ENCODE assay signal across 13 mouse cellular contexts in the genomic region with DNA sequence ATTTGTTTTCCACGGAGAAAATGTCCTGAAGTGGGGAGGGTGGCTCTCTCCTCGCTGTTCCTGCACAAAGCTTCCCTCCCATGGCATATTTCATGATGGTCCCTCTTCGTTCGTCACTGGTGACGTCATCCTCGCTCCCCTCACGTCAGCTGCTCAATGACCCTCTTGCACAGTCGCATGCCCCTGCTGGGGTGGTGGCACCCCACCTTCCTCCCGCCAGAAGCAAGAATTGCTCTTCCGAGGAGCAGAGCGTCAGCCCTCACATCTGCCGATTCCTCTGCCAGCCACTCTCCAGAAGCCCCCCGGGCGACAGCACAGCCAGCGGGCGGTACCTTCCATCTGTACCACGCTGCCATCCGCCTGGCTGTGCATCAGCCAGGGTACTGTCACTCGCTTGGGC. TPM values are rescaled to one million over a fixed set of nuclear protein-coding genes. Genes with fewer than 3 reads are reported as not detected.
DNase-seq lines count a peak whose midpoint lies in the region; ATAC-seq and TF ChIP-seq lines count a peak whose summit lies in the region.
"Had no signal": no experiment of that assay in that cellular context is flagged by ENCODE, and none has a peak within 500 bp of the region (broad histone marks: within the 10 kb centered on the region; RNA-seq: fewer than 3 reads in every experiment).

No protein-coding gene starts in this region.

- H3K9me3 ChIP-seq in forebrain, embryonic 10.5 days, result no peaks in the 10 kb centered on the region
- no peaks in the 10 kb centered on the region for H3K9me3 ChIP-seq in forebrain, embryonic 11.5 days (ENCODE audit: control insufficient read depth, low read length)
- H3K9me3 ChIP-seq in hindbrain, embryonic 16.5 days (ENCODE audit: control insufficient read depth, low read length), result no peaks in the 10 kb centered on the region
- no peaks in the 10 kb centered on the region for H3K9me3 ChIP-seq in liver, embryonic 12.5 days (replicated peaks)
- H3K9me3 ChIP-seq: kidney, embryonic 15.5 days; megakaryocyte, embryonic 14.5 days had no signal

- 52% methylated on average over 19 of the region's 19 CpGs for WGBS in forebrain, embryonic 10.5 days
- WGBS in forebrain, embryonic 11.5 days, result 53% methylated on average over 19 of the region's 19 CpGs
- 26% methylated on average over 19 of the region's 19 CpGs for WGBS in hindbrain, embryonic 16.5 days
- WGBS in kidney, adult 2 months, result 71% methylated on average over 19 of the region's 19 CpGs
- 63% methylated on average over 19 of the region's 19 CpGs for WGBS in liver, embryonic 12.5 days (ENCODE audit: insufficient replicate concordance)

- peaks cover 37% of the 10 kb centered on the region for H3K4me1 ChIP-seq in forebrain, embryonic 10.5 days
- H3K4me1 ChIP-seq in forebrain, embryonic 11.5 days (replicated peaks; ENCODE audit: control insufficient read depth, insufficient read depth, low read length), result peaks cover 3% of the 10 kb centered on the region; the same call in 1 of the 2 replicates
- peaks cover 11% of the 10 kb centered on the region for H3K4me1 ChIP-seq in hindbrain, embryonic 16.5 days (ENCODE audit: control insufficient read depth, insufficient read depth, low read depth, low read length)
- H3K4me1 ChIP-seq in kidney, adult 2 months (ENCODE audit: control insufficient read depth, insufficient read depth, low read length), result peaks cover 5% of the 10 kb centered on the region; the same call in 1 of the 2 replicates
- peaks cover 10% of the 10 kb centered on the region; the same call in 1 of the 2 replicates for H3K4me1 ChIP-seq in liver, embryonic 12.5 days

- TF ChIP-seq CTCF in kidney, adult 2 months (conservative IDR thresholded peaks at IDR 0.05; ENCODE audit: insufficient read depth, insufficient read length, low read depth, low read length), result no peak

- no peaks in the 10 kb centered on the region for H3K27me3 ChIP-seq in forebrain, embryonic 10.5 days (ENCODE audit: poor library complexity, severe bottlenecking)
- no peaks in the 10 kb centered on the region for H3K27me3 ChIP-seq in forebrain, embryonic 11.5 days (ENCODE audit: control insufficient read depth, insufficient read depth, low read length)
- 0 out of 2 replicates have a peak, but pooled peaks cover 2% of the 10 kb centered on the region for H3K27me3 ChIP-seq in hindbrain, embryonic 16.5 days (replicated peaks; ENCODE audit: control insufficient read depth, insufficient read depth, low read length)
- no peaks in the 10 kb centered on the region for H3K27me3 ChIP-seq in kidney, adult 2 months (replicated peaks; ENCODE audit: control insufficient read depth, insufficient read depth, low read length)
- H3K27me3 ChIP-seq in liver, embryonic 12.5 days (replicated peaks), result 0 out of 2 replicates have a peak, but pooled peaks cover 3% of the 10 kb centered on the region
- H3K27me3 ChIP-seq: kidney, embryonic 15.5 days had no signal

- no peak overlapping the region for H3K4me3 ChIP-seq in forebrain, embryonic 10.5 days
- H3K4me3 ChIP-seq in forebrain, embryonic 11.5 days (ENCODE audit: low read depth, low read length), result no peak overlapping the region
- peak overlapping the region; percentile 8; the same call in 1 of the 2 replicates for H3K4me3 ChIP-seq in hindbrain, embryonic 16.5 days (ENCODE audit: low read length)
- no peak overlapping the region for H3K4me3 ChIP-seq in kidney, adult 2 months (ENCODE audit: insufficient read depth, low read depth, low read length)
- H3K4me3 ChIP-seq in liver, embryonic 12.5 days, result no peak overlapping the region
- H3K4me3 ChIP-seq: kidney, embryonic 15.5 days; megakaryocyte, embryonic 14.5 days had no signal

- no peak overlapping the region for H3K4me2 ChIP-seq in forebrain, embryonic 11.5 days (ENCODE audit: low read depth, low read length, severe bottlenecking)
- H3K4me2 ChIP-seq in hindbrain, embryonic 16.5 days (ENCODE audit: low read length), result peak overlapping the region; percentile 47
- no peak overlapping the region for H3K4me2 ChIP-seq in liver, embryonic 12.5 days
- H3K4me2 ChIP-seq: kidney, embryonic 15.5 days had no signal

- no peak for TF ChIP-seq POLR2A in kidney, adult 2 months (IDR thresholded peaks at IDR 0.05; ENCODE audit: low read depth, low read length)

- H3K9ac ChIP-seq in forebrain, embryonic 11.5 days (ENCODE audit: low read length), result no peak overlapping the region
- H3K9ac ChIP-seq in hindbrain, embryonic 16.5 days (ENCODE audit: low read depth, low read length), result peak overlapping the region; percentile 46
- H3K9ac ChIP-seq in liver, embryonic 12.5 days, result no peak overlapping the region
- H3K9ac ChIP-seq: kidney, embryonic 15.5 days had no signal

- H3K36me3 ChIP-seq in forebrain, embryonic 10.5 days (replicated peaks), result no peaks in the 10 kb centered on the region
- no peaks in the 10 kb centered on the region for H3K36me3 ChIP-seq in forebrain, embryonic 11.5 days (ENCODE audit: control insufficient read depth, insufficient read depth, low read length)
- H3K36me3 ChIP-seq in hindbrain, embryonic 16.5 days (ENCODE audit: control insufficient read depth, insufficient read depth, low read length), result no peaks in the 10 kb centered on the region
- no peaks in the 10 kb centered on the region for H3K36me3 ChIP-seq in kidney, adult 2 months (ENCODE audit: control insufficient read depth, insufficient read depth, low read length)
- H3K36me3 ChIP-seq in liver, embryonic 12.5 days, result no peaks in the 10 kb centered on the region
- H3K36me3 ChIP-seq: kidney, embryonic 15.5 days had no signal

- ATAC-seq in forebrain, embryonic 11.5 days (replicated peaks; ENCODE audit: low FRiP score), result no peak
- ATAC-seq in hindbrain, embryonic 16.5 days, result peak; percentile 43
- no peak for ATAC-seq in liver, embryonic 12.5 days

- DNase-seq in forebrain, embryonic 10.5 days (ENCODE audit: extremely low spot score, low spot score), result no peak
- DNase-seq in forebrain, embryonic 11.5 days (ENCODE audit: low spot score), result no peak
- DNase-seq in right cerebral cortex, postnatal 25 days, result peak; percentile 32
- no peak for DNase-seq in right cerebral cortex, postnatal 36 days (ENCODE audit: low spot score in 2 of 2)
- DNase-seq in kidney, adult 2 months, result no peak
- no peak for DNase-seq in thymus, adult 18-20 months
- DNase-seq: adrenal gland, postnatal 10 days; cerebellum, adult 8-10 months; lung, adult 18-20 months had no signal

- 0 out of 2 replicates have a peak overlapping the region, but pooled peaks have one; percentile 36 for H3K27ac ChIP-seq in forebrain, embryonic 10.5 days
- no peak overlapping the region for H3K27ac ChIP-seq in forebrain, embryonic 11.5 days (ENCODE audit: low read depth, low read length)
- peak overlapping the region; percentile 19; the same call in 1 of the 2 replicates for H3K27ac ChIP-seq in hindbrain, embryonic 16.5 days (ENCODE audit: low read depth, low read length)
- no peak overlapping the region for H3K27ac ChIP-seq in kidney, adult 2 months (ENCODE audit: insufficient read depth, low read depth, low read length)
- no peak overlapping the region for H3K27ac ChIP-seq in liver, embryonic 12.5 days
- H3K27ac ChIP-seq: kidney, embryonic 15.5 days had no signal

RNA-seq across cellular contexts. Expression of gene Sik1, which starts 45.7 kb away (rescaled TPM):
- polyA plus RNA-seq in forebrain, embryonic 10.5 days (2016; fragmentation: Nextera tagmentation; extraction: Ambion mirVana), result 10.0 and 11.4 TPM in 2 replicates
- 15.6 and 16.7 TPM in 2 replicates for polyA plus RNA-seq in forebrain, embryonic 11.5 days (2014; fragmentation: Nextera tagmentation; extraction: Ambion mirVana)
- 16.2 and 17.4 TPM in 2 replicates for polyA plus RNA-seq in hindbrain, embryonic 16.5 days (2015; fragmentation: Nextera tagmentation; extraction: Ambion mirVana)
- polyA plus RNA-seq in kidney, adult 2 months (2012; rRNA removed), result 35.5 and 57.6 TPM in 2 replicates
- 5.9 and 7.0 TPM in 2 replicates for polyA plus RNA-seq in liver, embryonic 12.5 days (2016; fragmentation: Nextera tagmentation; extraction: Ambion mirVana)

Comparison
In these comparisons a context has a peak if more than half of its experiments do, and no peak if none do; other contexts are left out.
1. H3K27ac ChIP-seq: peak in forebrain, embryonic 10.5 days (single experiment) and hindbrain, embryonic 16.5 days (single experiment); none in forebrain, embryonic 11.5 days (single experiment), kidney, adult 2 months (single experiment) and liver, embryonic 12.5 days (single experiment).